Mouse (Mus musculus): ENCODE measurements at regions not wholly inside any gene's neighbourhood (a gene's known extent, or its start where the extent isn't known, plus 50 kb on each side); places are given as distances from the start of the nearest gene placed in this dataset.

- DNase-seq (ENCODE audit: low spot score in 2 of 2), result no peak
Measured at GRCm38 (mm10) chr12:54577235-54577634, 79.1 kb downstream of the Sptssa start.

GRCm38 (mm10) chr12:54576821-54577220 is 79.6 kb downstream of the Sptssa start:
- DNase-seq (ENCODE audit: low spot score in 2 of 2), result no peak

DNA sequence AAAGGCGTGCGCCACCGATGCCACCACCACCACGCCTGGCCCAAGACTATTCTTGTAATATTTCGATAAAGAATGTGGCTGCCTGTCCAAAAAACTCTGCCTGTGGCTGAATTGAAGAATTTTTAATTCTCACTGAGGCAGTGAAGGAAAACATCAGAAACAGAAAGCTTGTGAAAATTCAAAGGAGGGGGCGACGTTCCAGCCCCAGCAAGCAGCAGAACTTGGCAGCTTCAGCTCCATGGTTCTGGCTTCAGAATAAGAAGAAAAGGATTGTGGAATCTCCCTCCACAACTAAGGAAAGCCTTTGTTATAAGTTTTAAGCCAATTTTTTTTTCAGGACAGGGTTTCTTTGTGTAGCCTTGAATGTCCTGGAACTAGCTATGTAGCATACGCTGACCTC is 83.5 kb downstream of the Sptssa start:
- DNase-seq (ENCODE audit: low spot score in 2 of 2), result no peak

- DNase-seq (ENCODE audit: low spot score in 2 of 2), result no peak
Measured at GRCm38 (mm10) chr12:54568078-54568931, 88.1 kb downstream of the Sptssa start.

DNA sequence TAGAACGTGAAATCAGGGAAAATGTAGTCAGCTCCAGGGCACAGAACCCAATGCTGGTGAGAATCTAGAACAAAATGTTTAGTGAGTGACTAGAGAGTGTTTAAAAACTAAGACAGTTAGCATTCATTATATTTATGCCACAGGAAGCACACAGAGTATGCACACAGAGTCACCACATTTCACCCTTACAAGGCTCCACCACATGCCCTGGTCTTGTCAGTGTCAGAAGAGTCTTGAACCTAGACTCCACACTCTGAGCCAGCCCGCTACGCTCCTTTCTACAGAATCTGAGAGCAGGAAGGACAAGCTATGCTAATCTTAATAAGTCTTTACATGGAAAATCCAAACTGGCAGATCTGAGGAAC is 89.0 kb downstream of the Sptssa start:
- no peak for DNase-seq (ENCODE audit: low spot score in 2 of 2)

DNA sequence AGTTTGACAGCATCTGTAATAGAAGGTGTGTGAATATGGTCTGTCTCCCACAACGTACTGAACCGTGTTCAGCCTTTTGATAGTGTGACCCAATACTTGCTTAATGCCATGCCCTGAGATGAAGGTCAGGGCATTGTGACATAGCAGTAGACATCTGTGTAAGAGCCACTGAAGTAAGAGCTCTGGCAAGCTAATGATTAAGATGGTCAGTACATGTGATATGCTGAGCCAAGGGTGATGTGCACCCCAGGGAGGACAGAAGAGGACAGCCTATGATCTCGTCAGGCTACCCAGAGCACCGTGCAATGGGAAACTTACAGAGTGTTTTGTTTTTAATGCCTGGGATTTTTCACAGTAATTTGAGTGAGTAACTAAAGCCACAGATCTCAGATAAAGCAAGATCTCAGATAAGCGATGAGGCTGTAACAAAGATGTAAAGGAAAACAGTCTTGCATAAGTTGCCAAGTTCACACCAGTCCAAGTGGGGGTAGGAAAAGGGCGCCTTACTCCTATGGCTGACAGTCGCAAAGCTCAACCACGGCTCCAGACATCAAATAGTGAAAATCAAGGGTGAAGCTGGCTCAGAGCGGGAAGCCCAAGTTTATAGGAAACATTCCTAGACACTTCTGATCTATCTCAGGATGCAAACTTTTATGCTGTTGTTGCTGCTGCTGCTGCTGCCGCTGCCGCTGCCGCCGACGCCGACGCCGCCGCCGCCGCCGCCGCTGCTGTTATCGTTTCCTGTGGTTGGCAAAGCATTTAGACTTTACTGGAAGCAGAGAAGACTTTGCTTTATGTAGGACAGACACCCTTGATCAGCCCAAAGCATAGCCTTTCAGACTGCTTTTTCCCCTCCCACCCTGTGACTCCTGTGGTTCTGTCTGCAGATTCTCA is 89.6 kb downstream of the Sptssa start:
- DNase-seq (ENCODE audit: low spot score in 2 of 2), result no peak

GRCm38 (mm10) chr12:54561981-54562380 is 94.4 kb downstream of the Sptssa start:
- DNase-seq (ENCODE audit: low spot score in 2 of 2), result no peak

DNA sequence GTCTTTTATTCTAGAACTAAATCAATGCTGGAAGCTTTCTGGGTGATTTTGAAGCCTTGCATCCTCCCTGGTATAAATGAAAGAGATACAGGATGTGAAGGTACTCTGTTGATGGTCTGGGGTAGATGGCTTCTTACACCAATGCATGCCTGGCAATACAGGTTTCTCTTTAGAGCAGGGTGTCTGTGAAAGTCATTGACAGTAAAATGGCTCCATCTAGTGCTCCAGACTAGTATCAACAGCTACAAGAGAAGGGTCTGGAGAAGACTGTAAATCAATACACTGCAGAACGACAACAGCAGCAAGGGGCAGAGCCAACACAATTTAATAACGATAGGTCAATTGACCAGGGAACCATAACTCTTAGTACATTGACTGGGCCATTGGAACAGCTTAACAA is 98.3 kb downstream of the Sptssa start:
- DNase-seq (ENCODE audit: low spot score in 2 of 2), result no peak

GRCm38 (mm10) chr12:54549659-54550058 is 106.7 kb downstream of the Sptssa start:
- DNase-seq (ENCODE audit: low spot score in 2 of 2), result no peak

DNA sequence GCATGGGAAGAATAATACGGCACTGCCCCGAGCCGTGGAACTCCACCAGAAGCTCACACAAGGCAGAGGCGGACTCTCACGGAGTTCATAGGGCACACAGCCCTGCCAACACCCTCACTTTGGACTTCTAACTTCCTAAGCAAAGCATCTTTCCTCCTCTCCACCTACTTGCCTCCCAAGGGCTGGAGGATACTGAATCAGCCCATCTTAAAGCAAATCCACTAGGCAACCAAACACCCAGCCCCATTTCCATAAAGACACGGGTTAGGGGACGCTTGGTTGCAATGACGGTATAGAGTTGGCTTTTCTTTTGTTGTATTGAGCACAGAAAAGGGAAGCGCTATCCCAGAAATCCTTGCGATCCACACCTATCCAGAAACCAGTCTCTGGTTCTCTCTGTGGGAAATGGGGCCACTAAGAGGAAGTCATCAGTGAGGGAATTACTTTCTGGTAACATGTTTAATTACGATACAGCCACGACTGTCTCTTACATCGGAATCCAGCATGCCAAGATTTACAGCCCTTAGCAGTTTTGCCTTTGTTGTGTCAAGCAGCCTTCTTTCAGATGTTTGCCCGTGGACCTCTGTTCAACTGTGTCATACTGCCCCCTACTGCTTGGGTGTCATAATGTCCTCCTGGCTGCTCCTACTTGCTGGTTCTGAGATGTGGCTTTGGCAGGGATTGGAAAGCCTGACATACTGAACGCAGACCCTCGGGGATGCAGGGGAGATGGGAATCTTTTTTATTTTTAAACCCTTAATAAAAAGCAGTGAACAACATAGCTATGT is 110.4 kb downstream of the Sptssa start:
- peak; percentile 17 to 26 for DNase-seq (ENCODE audit: low spot score in 2 of 2)

- no peak for DNase-seq (ENCODE audit: low spot score in 2 of 2)
Measured at GRCm38 (mm10) chr12:54538320-54538705, 118.1 kb downstream of the Sptssa start.

DNA sequence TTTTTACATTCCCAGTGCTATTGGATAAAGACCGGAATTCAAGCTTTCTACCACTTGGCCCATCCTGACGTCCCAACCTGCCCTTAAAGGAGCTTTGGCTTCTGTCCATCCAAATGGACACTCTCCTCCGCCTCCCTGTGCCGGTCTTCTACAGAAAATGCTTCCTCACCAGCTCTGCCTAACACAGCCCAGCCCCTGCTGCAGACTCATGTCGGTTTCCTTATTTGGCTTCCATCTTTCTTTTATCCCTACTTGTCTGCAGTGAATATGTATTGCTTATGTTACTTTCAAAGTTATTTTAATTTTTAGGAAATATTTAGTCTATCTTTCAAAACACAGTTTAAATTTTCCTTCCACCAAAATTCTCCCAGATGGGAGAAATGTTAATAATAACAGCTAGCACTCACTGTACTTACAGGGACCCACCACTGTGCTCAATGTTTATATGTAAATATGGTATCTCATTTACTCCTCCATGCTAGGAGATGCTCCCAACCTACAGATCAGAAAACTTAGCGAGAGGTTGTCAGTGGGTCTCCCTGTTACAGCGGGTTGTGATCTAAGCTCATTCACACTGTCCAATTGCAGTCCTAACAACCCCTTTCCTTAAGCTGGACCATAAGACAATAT is 118.6 kb downstream of the Sptssa start:
- no peak for DNase-seq (ENCODE audit: low spot score in 2 of 2)

GRCm38 (mm10) chr12:54537022-54537421 is 119.4 kb downstream of the Sptssa start:
- no peak for DNase-seq (ENCODE audit: low spot score in 2 of 2)

GRCm38 (mm10) chr12:54535556-54536516 is 120.5 kb downstream of the Sptssa start:
- no peak for DNase-seq (ENCODE audit: low spot score in 2 of 2)

- DNase-seq (ENCODE audit: low spot score in 2 of 2), result no peak
Measured at GRCm38 (mm10) chr12:54534910-54535309, 121.5 kb downstream of the Sptssa start.

- DNase-seq (ENCODE audit: low spot score in 2 of 2), result no peak
Measured at GRCm38 (mm10) chr12:54533134-54533533, 123.2 kb downstream of the Sptssa start.

DNA sequence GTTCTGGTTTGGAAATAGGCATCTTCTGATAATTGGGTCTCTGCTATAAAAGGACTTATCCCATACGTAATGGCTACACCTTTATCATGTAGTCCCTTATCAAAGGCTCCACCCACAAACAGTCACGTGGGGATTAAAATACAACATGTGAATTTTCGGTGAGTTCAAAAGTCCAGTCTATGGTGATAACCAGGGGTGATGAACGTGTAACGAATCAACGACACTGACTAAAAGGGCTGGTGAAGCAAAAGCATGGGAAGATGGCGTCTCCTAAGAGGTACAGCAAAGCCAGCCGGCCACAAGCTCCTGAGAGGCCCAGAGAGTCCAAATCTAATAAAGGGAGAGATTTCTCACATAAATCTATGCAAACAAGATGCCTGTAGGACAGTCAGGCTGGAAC is 124.3 kb downstream of the Sptssa start:
- DNase-seq (ENCODE audit: low spot score in 2 of 2), result no peak

- no peak for DNase-seq (ENCODE audit: low spot score in 2 of 2)
Measured at GRCm38 (mm10) chr12:54528046-54528445, 128.3 kb downstream of the Sptssa start.

DNA sequence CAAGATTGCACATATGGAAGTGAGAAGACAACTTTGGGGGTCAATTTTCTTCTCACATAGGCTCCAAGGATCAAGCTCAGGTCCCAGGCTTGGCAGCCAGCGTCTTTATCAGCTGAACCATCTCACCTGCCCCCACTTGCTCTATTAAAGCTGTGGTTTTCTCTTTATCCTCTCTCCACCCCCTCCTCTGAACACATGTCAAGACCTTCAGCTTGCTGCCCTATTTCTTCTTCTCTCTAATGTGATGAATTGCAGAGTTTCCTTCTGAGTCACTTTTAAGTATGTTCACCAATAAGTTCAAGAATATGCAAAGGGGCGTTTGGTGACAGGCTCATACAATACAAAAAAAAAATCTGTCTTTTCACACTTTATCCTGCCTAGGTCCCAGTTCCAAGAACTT is 128.8 kb downstream of the Sptssa start:
- DNase-seq (ENCODE audit: low spot score in 2 of 2), result no peak

GRCm38 (mm10) chr12:54520406-54520805 is 136.0 kb downstream of the Sptssa start:
- no peak for DNase-seq (ENCODE audit: low spot score in 2 of 2)

Data from gastrocnemius, adult 8-10 months (tissue).